Mouse (Mus musculus) megakaryocyte, embryonic 14.5 days (primary cell): Measurements from ENCODE around the gene Col25a1.

ENCODE experiments used
- FLI1 ChIP-seq: IDR thresholded peaks from 2 replicates; pipeline ENCODE4 v1.6.1; 2012; ENCODE audit warnings: low read length, inconsistent platforms, mixed read lengths
- GATA1 ChIP-seq: IDR thresholded peaks from 3 replicates; pipeline ENCODE4 v1.6.1; 2012; ENCODE audit warnings: mixed read lengths, low read length, inconsistent platforms, borderline replicate concordance

DNA sequence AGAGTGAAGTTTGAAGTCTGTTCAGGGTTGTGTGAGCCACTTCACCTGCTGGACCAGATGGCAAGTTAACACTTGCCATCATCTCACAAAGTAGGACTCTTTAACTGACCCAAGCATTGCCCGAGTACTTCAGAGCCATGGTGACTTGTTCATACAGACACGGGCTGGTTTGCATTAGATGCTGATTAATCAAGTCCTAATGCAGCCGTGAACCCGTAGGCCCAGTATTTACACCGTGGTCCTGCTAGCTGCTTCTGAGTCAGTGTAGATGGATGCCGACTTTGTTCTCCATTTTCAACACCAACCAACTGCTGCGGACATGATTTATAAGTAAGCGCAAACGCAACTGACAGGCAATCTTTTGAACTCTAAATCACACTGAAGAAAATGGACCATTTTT lies 287.6 kb downstream of the Col25a1 start:
- TF ChIP-seq FLI1 (no peak), GATA1 (no peak)
